Mouse (Mus musculus) CH12.LX (cell line): ENCODE measurements around the gene Rpa2.

Experiments used
- CHD2 ChIP-seq: IDR thresholded peaks from 2 replicates; pipeline ENCODE4 v1.6.1; 2011; ENCODE audit warnings: low read length, improper control_type of control experiment
- CTCF ChIP-seq, 2 experiments: IDR thresholded peaks in 1 of 2; conservative IDR thresholded peaks in 1 of 2; 2 replicates each; pipeline ENCODE4 v1.5.1; 2011 to 2012; ENCODE audit warnings: low read depth in 2 of 2, low read length in 2 of 2, improper control_type of control experiment in 1 of 2, inconsistent platforms in 1 of 2, mild to moderate bottlenecking in 1 of 2, moderate library complexity in 1 of 2
- EP300 ChIP-seq: IDR thresholded peaks from 2 replicates; pipeline ENCODE4 v1.6.1; 2011; ENCODE audit warnings: low read length, improper control_type of control experiment
- ETS1 ChIP-seq: conservative IDR thresholded peaks from 2 replicates; pipeline ENCODE4 v1.6.1; 2012; ENCODE audit warnings: low read depth, mild to moderate bottlenecking, inconsistent platforms, low read length, improper control_type of control experiment, moderate library complexity
- MAFK ChIP-seq: IDR thresholded peaks from 2 replicates; pipeline ENCODE4 v1.6.1; 2011; ENCODE audit warnings: low read length, improper control_type of control experiment; ENCODE audit not compliant: insufficient replicate concordance
- POLR2A ChIP-seq: IDR thresholded peaks from 2 replicates; pipeline ENCODE4 v1.6.1; 2011; ENCODE audit warnings: low read depth, mild to moderate bottlenecking, improper control_type of control experiment, low read length
- POLR2AphosphoS2 ChIP-seq: IDR thresholded peaks from 2 replicates; pipeline ENCODE4 v1.6.1; 2011; ENCODE audit warnings: low read depth, low read length, improper control_type of control experiment
- USF1 ChIP-seq: IDR thresholded peaks from 2 replicates; pipeline ENCODE4 v1.6.1; 2014; ENCODE audit warnings: low read depth, mild to moderate bottlenecking, inconsistent platforms, low read length, improper control_type of control experiment
- USF2 ChIP-seq: conservative IDR thresholded peaks from 2 replicates; pipeline ENCODE4 v1.6.1; 2011; ENCODE audit warnings: low read depth, low read length, improper control_type of control experiment
- ZC3H11A ChIP-seq: IDR thresholded peaks from 2 replicates; pipeline ENCODE4 v1.6.1; 2012; ENCODE audit warnings: low read depth, mild to moderate bottlenecking, inconsistent platforms, low read length, improper control_type of control experiment

- no peak for TF ChIP-seq CTCF (conservative IDR thresholded peaks at IDR 0.05 in 1 of 2, IDR thresholded peaks at IDR 0.05 in 1 of 2; ENCODE audit: low read depth in 2 of 2, low read length in 2 of 2)
- no peak for TF ChIP-seq CHD2
- no peak for TF ChIP-seq EP300
- no peak for TF ChIP-seq POLR2A
- TF ChIP-seq ETS1, result no peak
- TF ChIP-seq MAFK, result no peak
- no peak for TF ChIP-seq ZC3H11A
- TF ChIP-seq USF2, result no peak
- no peak for TF ChIP-seq USF1
- no peak for TF ChIP-seq POLR2AphosphoS2
These were observed 48.7 kb downstream of the Rpa2 start for GRCm38 (mm10) chr4:132816855-132817254.
